In genomic region chr9:31029751-31030511, GRCm38 (mm10) we compare ENCODE assay signal across 8 mouse cellular contexts. TPM values are rescaled to one million over a fixed set of nuclear protein-coding genes. Genes with fewer than 3 reads are reported as not detected.
DNase-seq lines count a peak whose midpoint lies in the region; ATAC-seq and TF ChIP-seq lines count a peak whose summit lies in the region.

No protein-coding gene starts in this region.

- H3K4me1 ChIP-seq in CH12.LX (ENCODE audit: control insufficient read depth in 1 of 2, insufficient read depth in 2 of 2), result peaks cover 7 to 21% of the 10 kb centered on the region in 2 experiments; a peak in 3 of 4 replicates
- H3K4me1 ChIP-seq in forebrain, embryonic 12.5 days, result peaks cover 15% of the 10 kb centered on the region
- H3K4me1 ChIP-seq in liver, postnatal 0 days (ENCODE audit: insufficient read depth), result peaks cover 8% of the 10 kb centered on the region
- peaks cover 9% of the 10 kb centered on the region; the same call in 1 of the 2 replicates for H3K4me1 ChIP-seq in neural tube, embryonic 14.5 days (ENCODE audit: control insufficient read depth, insufficient read depth, low read length)

- TF ChIP-seq CTCF in CH12.LX (conservative IDR thresholded peaks at IDR 0.05 in 1 of 2, IDR thresholded peaks at IDR 0.05 in 1 of 2; ENCODE audit: low read depth in 2 of 2, low read length in 2 of 2), result no peak
- TF ChIP-seq CTCF in liver, postnatal 0 days (IDR thresholded peaks at IDR 0.05; ENCODE audit: low read depth), result no peak

- H3K9ac ChIP-seq in CH12.LX (ENCODE audit: insufficient read depth, low read depth), result peak overlapping the region; percentile 73
- H3K9ac ChIP-seq in forebrain, embryonic 12.5 days, result peak overlapping the region; percentile 89
- peak overlapping the region; percentile 91 for H3K9ac ChIP-seq in liver, postnatal 0 days (replicated peaks)
- H3K9ac ChIP-seq in neural tube, embryonic 14.5 days (replicated peaks; ENCODE audit: low read depth, low read length), result peak overlapping the region; percentile 72

- dilution Hi-C loops in CH12.LX (cut with MboI; ENCODE audit: extremely low pct_ligation_motif_present, extremely low pct_unique_long_range_greater_than_20kb, low sequenced_read_pairs), result no loop called here

- intact Hi-C loops in heart, postnatal 10 days (cut with DNase I), result loop anchor here (5.0 kb wide), 1 partner anchor 88 kb away; the partner anchor contains the start of gene Adamts8

- no peaks in the 10 kb centered on the region for H3K9me3 ChIP-seq in CH12.LX (replicated peaks; ENCODE audit: low read length)
- no peaks in the 10 kb centered on the region for H3K9me3 ChIP-seq in forebrain, embryonic 12.5 days
- no peaks in the 10 kb centered on the region for H3K9me3 ChIP-seq in liver, postnatal 0 days (ENCODE audit: low read length)
- H3K9me3 ChIP-seq in neural tube, embryonic 14.5 days (ENCODE audit: control insufficient read depth, low read length), result no peaks in the 10 kb centered on the region

- peaks cover 13% of the 10 kb centered on the region; the same call in 1 of the 2 replicates for H3K79me2 ChIP-seq in CH12.LX (replicated peaks; ENCODE audit: control insufficient read depth, extremely low read depth, insufficient read depth, poor library complexity, severe bottlenecking)

- peak overlapping the region; percentile 35 for H3K4me2 ChIP-seq in CH12.LX (ENCODE audit: insufficient read depth, low read depth, poor library complexity, severe bottlenecking)
- H3K4me2 ChIP-seq in forebrain, embryonic 12.5 days, result peak overlapping the region; percentile 77
- peak overlapping the region; percentile 82 for H3K4me2 ChIP-seq in liver, postnatal 0 days (ENCODE audit: low read depth, low read length)
- H3K4me2 ChIP-seq in neural tube, embryonic 14.5 days (ENCODE audit: low read depth, low read length), result peak overlapping the region; percentile 75

- TF ChIP-seq EP300 in CH12.LX (IDR thresholded peaks at IDR 0.05; ENCODE audit: low read length), result peak; percentile 18; the same call in 1 of the 2 replicates
- no peak for TF ChIP-seq EP300 in liver, postnatal 0 days (IDR thresholded peaks at IDR 0.05; ENCODE audit: low read depth)

- peak; percentile 91 for DNase-seq in CH12.LX (ENCODE audit: extremely low read depth)
- peak; percentile 81 for DNase-seq in c-Kit-positive CD71-positive TER-119-negative erythroid progenitor cells, embryonic 14.5 days (ENCODE audit: low read depth)
- DNase-seq in heart, postnatal 10 days, result peak; percentile 97
- peak; percentile 59 for DNase-seq in large intestine, adult 2 months (ENCODE audit: low read depth, low spot score)
- peak; percentile 98 for DNase-seq in liver, postnatal 0 days
- peak; percentile 98 for DNase-seq in testis, postnatal 10 days (ENCODE audit: low spot score)

- in situ Hi-C loops in CH12.LX (cut with MboI; ENCODE audit: low pct_ligation_motif_present, low pct_unique_long_range_greater_than_20kb, low sequenced_read_pairs), result no loop called here

- H3K36me3 ChIP-seq in CH12.LX (replicated peaks in 1 of 2; ENCODE audit: control insufficient read depth in 1 of 2, insufficient read depth in 1 of 2, low read length in 1 of 2), result peaks cover 0 to 4% of the 10 kb centered on the region in 2 experiments
- no peaks in the 10 kb centered on the region; the same call in 1 of the 2 replicates for H3K36me3 ChIP-seq in forebrain, embryonic 12.5 days (replicated peaks)
- peaks cover 1% of the 10 kb centered on the region; the same call in 1 of the 2 replicates for H3K36me3 ChIP-seq in liver, postnatal 0 days (replicated peaks; ENCODE audit: insufficient read depth, low read length)
- no peaks in the 10 kb centered on the region for H3K36me3 ChIP-seq in neural tube, embryonic 14.5 days (ENCODE audit: control insufficient read depth, insufficient read depth, low read length)

- H3K4me3 ChIP-seq in CH12.LX (replicated peaks in 1 of 3; ENCODE audit: low read depth in 2 of 3, low read length in 2 of 3, poor library complexity in 1 of 3), result peak overlapping the region; percentile 86
- H3K4me3 ChIP-seq in forebrain, embryonic 12.5 days (replicated peaks), result peak overlapping the region; percentile 89
- H3K4me3 ChIP-seq in liver, postnatal 0 days (ENCODE audit: low read depth, low read length), result peak overlapping the region; percentile 80
- H3K4me3 ChIP-seq in neural tube, embryonic 14.5 days (ENCODE audit: low read depth, low read length), result peak overlapping the region; percentile 94

- peak; percentile 95 for TF ChIP-seq POLR2A in CH12.LX (IDR thresholded peaks at IDR 0.05; ENCODE audit: low read depth, low read length)

- H3K27me3 ChIP-seq in CH12.LX (replicated peaks), result no peaks in the 10 kb centered on the region
- H3K27me3 ChIP-seq in forebrain, embryonic 12.5 days, result no peaks in the 10 kb centered on the region
- H3K27me3 ChIP-seq in liver, postnatal 0 days (ENCODE audit: insufficient read depth, low read length), result no peaks in the 10 kb centered on the region
- no peaks in the 10 kb centered on the region for H3K27me3 ChIP-seq in neural tube, embryonic 14.5 days (ENCODE audit: control insufficient read depth, insufficient read depth, low read length)

- ATAC-seq in forebrain, embryonic 12.5 days (ENCODE audit: low FRiP score), result peak; percentile 97
- ATAC-seq in liver, postnatal 0 days, result peak; percentile 90
- ATAC-seq in neural tube, embryonic 14.5 days (ENCODE audit: low read depth), result peak; percentile 96

- WGBS in forebrain, embryonic 12.5 days, result under 1% methylated on average over 57 of the region's 57 CpGs
- WGBS in large intestine, adult 2 months, result under 1% methylated on average over 43 of the region's 57 CpGs
- WGBS in liver, postnatal 0 days (ENCODE audit: insufficient replicate concordance), result 1% methylated on average over 31 of the region's 57 CpGs
- under 1% methylated on average over 33 of the region's 57 CpGs for WGBS in neural tube, embryonic 14.5 days

- TF ChIP-seq RAD21 in CH12.LX (IDR thresholded peaks at IDR 0.05; ENCODE audit: low read depth, low read length), result no peak

- H3K27ac ChIP-seq in CH12.LX (ENCODE audit: insufficient read depth, low read depth), result peak overlapping the region; percentile 77
- H3K27ac ChIP-seq in forebrain, embryonic 12.5 days, result peak overlapping the region; percentile 99
- peak overlapping the region; percentile 96 for H3K27ac ChIP-seq in liver, postnatal 0 days (ENCODE audit: low read depth)
- H3K27ac ChIP-seq in neural tube, embryonic 14.5 days (ENCODE audit: low read depth, low read length), result peak overlapping the region; percentile 95

TF ChIP-seq in CH12.LX, 34 proteins besides CTCF, POLR2A, EP300 and RAD21 (continues in another document):
- TF ChIP-seq JUND (conservative IDR thresholded peaks at IDR 0.05; ENCODE audit: low read depth, low read length) (no peak), POLR2AphosphoS2 (IDR thresholded peaks at IDR 0.05; ENCODE audit: low read depth, low read length) (peak; percentile 90), MYC (IDR thresholded peaks at IDR 0.05; ENCODE audit: low read depth, low read length) (peak; percentile 97), TBP (conservative IDR thresholded peaks at IDR 0.05; ENCODE audit: low read depth, low read length) (peak; percentile 78), BHLHE40 (IDR thresholded peaks at IDR 0.05; ENCODE audit: low read depth, low read length) (no peak), MAX (IDR thresholded peaks at IDR 0.05; ENCODE audit: low read length) (peak; percentile 90), ZC3H11A (IDR thresholded peaks at IDR 0.05; ENCODE audit: low read depth, low read length) (no peak), MEF2A (IDR thresholded peaks at IDR 0.05; ENCODE audit: borderline replicate concordance, low read depth, low read length) (0 out of 2 replicates have a peak, but pooled peaks have one; percentile 24), SMC3 (IDR thresholded peaks at IDR 0.05; ENCODE audit: low read depth, low read length) (no peak), ETS1 (conservative IDR thresholded peaks at IDR 0.05; ENCODE audit: low read depth, low read length) (peak; percentile 32; the same call in 1 of the 2 replicates), E2F4 (IDR thresholded peaks at IDR 0.05; ENCODE audit: insufficient replicate concordance, low read depth, low read length) (no peak), CHD2 (IDR thresholded peaks at IDR 0.05; ENCODE audit: low read length) (no peak), IRF4 (IDR thresholded peaks at IDR 0.05; ENCODE audit: low read depth, low read length) (peak; percentile 21; the same call in 1 of the 2 replicates), HCFC1 (IDR thresholded peaks at IDR 0.05; ENCODE audit: low read depth, low read length) (peak; percentile 35), PAX5 (IDR thresholded peaks at IDR 0.05; ENCODE audit: low read length) (no peak), SIN3A (IDR thresholded peaks at IDR 0.05; ENCODE audit: low read length) (no peak; the same call in 1 of the 2 replicates), USF2 (conservative IDR thresholded peaks at IDR 0.05; ENCODE audit: low read depth, low read length) (no peak), ZMIZ1 (IDR thresholded peaks at IDR 0.05; ENCODE audit: low read depth, low read length) (peak; percentile 72), NRF1 (IDR thresholded peaks at IDR 0.05; ENCODE audit: low read depth, low read length) (peak; percentile 88), UBTF (IDR thresholded peaks at IDR 0.05; ENCODE audit: low read depth, low read length) (peak; percentile 72; the same call in 1 of the 2 replicates), MAZ (IDR thresholded peaks at IDR 0.05; ENCODE audit: low read depth, low read length) (0 out of 2 replicates have a peak, but pooled peaks have one; percentile 33), MAFK (IDR thresholded peaks at IDR 0.05; ENCODE audit: insufficient replicate concordance, low read length) (no peak), CHD1 (IDR thresholded peaks at IDR 0.05; ENCODE audit: low read depth, low read length) (no peak; the same call in 1 of the 2 replicates), ELF1 (IDR thresholded peaks at IDR 0.05; ENCODE audit: low read depth, low read length) (no peak; the same call in 1 of the 2 replicates), RCOR1 (conservative IDR thresholded peaks at IDR 0.05; ENCODE audit: low read depth, low read length) (peak; percentile 50; the same call in 1 of the 2 replicates), NELFE (IDR thresholded peaks at IDR 0.05; ENCODE audit: low read depth, low read length) (peak; percentile 96), JUN (IDR thresholded peaks at IDR 0.05; ENCODE audit: insufficient read depth, low read depth, low read length) (no peak)

RNA-seq across cellular contexts. Expression of gene Zbtb44, which starts 0.5 kb away (rescaled TPM):
- total RNA-seq in CH12.LX (2012; rRNA removed), result 9.1 and 10.3 TPM in 2 replicates
- total RNA-seq in CH12.LX (2014; rRNA removed), result 14.3 and 16.8 TPM in 2 replicates
- 13.4 and 14.0 TPM in 2 replicates for polyA plus RNA-seq in CH12.LX (2012; ENCODE audit: insufficient read length, low read depth)
- polyA plus RNA-seq in forebrain, embryonic 12.5 days (2016; fragmentation: Nextera tagmentation; extraction: Ambion mirVana), result 6.0 and 6.1 TPM in 2 replicates
- 10 to 100 TPM; 31.3 to 35.6 TPM for total RNA-seq in heart, postnatal 10 days (2021)
- 3.4 and 4.6 TPM in 2 replicates for polyA plus RNA-seq in large intestine, adult 2 months (2012; rRNA removed)
- 4.9 and 6.7 TPM in 2 replicates for polyA plus RNA-seq in liver, postnatal 0 days (2015; fragmentation: Nextera tagmentation; extraction: Ambion mirVana)
- polyA plus RNA-seq in neural tube, embryonic 14.5 days (2014; fragmentation: Nextera tagmentation; extraction: Ambion mirVana), result 3.6 and 5.7 TPM in 2 replicates

Comparison
In these comparisons a context has a peak if more than half of its experiments do, and no peak if none do; other contexts are left out.
1. Peak in every context shown above with its lines: DNase-seq, ATAC-seq, H3K4me3 ChIP-seq and H3K27ac ChIP-seq.